Comparison of ENCODE assay signal across 8 mouse cellular contexts in the genomic region with DNA sequence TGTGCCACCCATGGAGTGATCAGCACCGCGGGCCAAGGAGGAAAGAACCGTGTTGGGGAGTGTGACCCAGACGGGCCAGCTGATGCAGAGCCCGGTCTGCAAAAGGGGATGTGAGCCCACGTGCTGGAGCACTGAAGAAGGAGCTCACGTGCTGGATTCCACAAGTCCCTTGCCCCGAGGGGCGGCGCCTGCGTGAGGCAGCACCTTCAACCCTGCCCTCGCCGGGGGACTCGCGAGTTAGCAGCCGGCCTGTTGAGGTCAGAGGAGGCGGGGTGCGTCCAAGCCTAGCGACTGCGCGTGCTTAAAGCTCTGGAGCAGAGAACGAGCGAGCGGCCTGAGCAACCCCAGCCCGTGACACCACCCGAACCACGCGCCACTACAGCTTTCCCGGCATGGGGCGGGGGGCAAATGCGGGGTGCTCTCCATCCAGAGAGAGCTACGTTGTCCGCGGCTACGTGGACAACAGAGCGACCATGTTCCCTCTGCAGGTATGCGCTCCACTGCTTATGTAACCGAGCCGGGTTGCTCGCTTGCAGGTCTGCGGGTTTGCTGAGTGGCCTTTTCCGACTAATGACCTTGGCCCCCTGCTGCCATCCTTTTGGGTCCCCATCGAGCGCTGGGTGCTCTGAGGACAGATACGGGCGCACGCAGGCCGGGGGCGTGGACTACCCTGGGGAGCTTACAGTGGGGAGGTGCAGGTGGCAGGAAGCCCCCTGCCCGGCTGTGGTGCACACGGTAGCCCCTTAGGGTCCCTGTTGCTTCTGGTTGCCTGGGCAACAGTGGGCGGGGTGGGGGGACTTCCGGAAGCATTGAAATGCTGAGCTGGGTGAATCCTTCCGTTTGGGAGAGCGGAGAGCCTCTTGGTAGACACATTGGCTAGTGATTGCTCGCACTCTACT. TPM values are rescaled to one million over a fixed set of nuclear protein-coding genes. Genes with fewer than 3 reads are reported as not detected.
DNase-seq lines count a peak whose midpoint lies in the region; ATAC-seq and TF ChIP-seq lines count a peak whose summit lies in the region.

No protein-coding gene starts in this region.

- H3K9ac ChIP-seq in MEL (ENCODE audit: control insufficient read depth, low read depth, low read length, poor library complexity, severe bottlenecking) = peak overlapping the region; percentile 91
- H3K9ac ChIP-seq in forebrain, embryonic 12.5 days = peak overlapping the region; percentile 56

- H3K79me2 ChIP-seq in MEL (ENCODE audit: control insufficient read depth, insufficient read depth, low read length, poor library complexity) = peaks cover 31% of the 10 kb centered on the region

- TF ChIP-seq EP300 in MEL (IDR thresholded peaks at IDR 0.05; ENCODE audit: low read depth in 1 of 2, low read length in 2 of 2) = no peak

- peak; percentile 90 for DNase-seq in MEL (ENCODE audit: low read depth, low spot score)
- peak; percentile 65 for DNase-seq in brain, embryonic 14.5 days (ENCODE audit: low read depth)
- DNase-seq in heart, postnatal 14 days = peak; percentile 71 to 76
- peak; percentile 78 to 87 for DNase-seq in kidney, postnatal 4 days
- DNase-seq in lung, postnatal 36 days = peak; percentile 80
- peak; percentile 58 for DNase-seq in right cerebral cortex, postnatal 14 days

- H3K27ac ChIP-seq in MEL (ENCODE audit: control insufficient read depth, low read depth, low read length) = peak overlapping the region; percentile 97
- no peak overlapping the region for H3K27ac ChIP-seq in forebrain, embryonic 12.5 days

- WGBS in forebrain, embryonic 12.5 days = under 1% methylated on average over 56 of the region's 56 CpGs

- peaks cover 0 to 31% of the 10 kb centered on the region in 2 experiments; a peak in 2 of 4 replicates for H3K36me3 ChIP-seq in MEL (ENCODE audit: control insufficient read depth in 1 of 2, insufficient read depth in 2 of 2, low read length in 2 of 2)
- H3K36me3 ChIP-seq in forebrain, embryonic 12.5 days (replicated peaks) = no peaks in the 10 kb centered on the region

- TF ChIP-seq POLR2A in MEL (IDR thresholded peaks at IDR 0.05; ENCODE audit: control insufficient read depth in 1 of 2, insufficient read depth in 1 of 2, low read depth in 1 of 2, low read length in 2 of 2, poor library complexity in 1 of 2) = peak in 1 of 2 experiments; percentile 85; a peak in 1 of 4 replicates
- no peak for TF ChIP-seq POLR2A in brain, embryonic 14.5 days (IDR thresholded peaks at IDR 0.05; ENCODE audit: borderline replicate concordance, extremely low read depth, insufficient read depth, insufficient read length, poor library complexity, severe bottlenecking)

- ATAC-seq in forebrain, embryonic 12.5 days (ENCODE audit: low FRiP score) = peak; percentile 47; the same call in 1 of the 2 replicates
- no peak for ATAC-seq in activated CD4-positive, CD25-positive, alpha-beta regulatory T cell, adult 4 months

- no peak for TF ChIP-seq RAD21 in MEL (IDR thresholded peaks at IDR 0.05; ENCODE audit: low read depth, low read length)

- peak overlapping the region; percentile 66 to 87 for H3K4me3 ChIP-seq in MEL (ENCODE audit: control insufficient read depth in 1 of 2, insufficient read depth in 1 of 2, low read depth in 2 of 2, low read length in 2 of 2)
- peak overlapping the region; percentile 46 for H3K4me3 ChIP-seq in forebrain, embryonic 12.5 days (replicated peaks)

- TF ChIP-seq CTCF in MEL (IDR thresholded peaks at IDR 0.05 in 2 of 3, conservative IDR thresholded peaks at IDR 0.05 in 1 of 3; ENCODE audit: control insufficient read depth in 1 of 3, insufficient read depth in 1 of 3, low read depth in 2 of 3, low read length in 3 of 3, poor library complexity in 1 of 3, severe bottlenecking in 1 of 3) = no peak
- TF ChIP-seq CTCF in brain, embryonic 14.5 days (IDR thresholded peaks at IDR 0.05; ENCODE audit: borderline replicate concordance, extremely low read depth, insufficient read depth, insufficient read length) = no peak

- intact Hi-C loops in heart, postnatal 14 days (cut with DNase I) = no loop called here

- no peaks in the 10 kb centered on the region for H3K27me3 ChIP-seq in MEL (ENCODE audit: control insufficient read depth in 1 of 2, insufficient read depth in 2 of 2, low read length in 2 of 2)
- H3K27me3 ChIP-seq in forebrain, embryonic 12.5 days = peaks cover 43% of the 10 kb centered on the region

- peaks cover 2 to 57% of the 10 kb centered on the region in 2 experiments for H3K4me1 ChIP-seq in MEL (ENCODE audit: control insufficient read depth in 1 of 2, insufficient read depth in 2 of 2, low read length in 2 of 2)
- peaks cover 22% of the 10 kb centered on the region for H3K4me1 ChIP-seq in forebrain, embryonic 12.5 days

- H3K4me2 ChIP-seq in forebrain, embryonic 12.5 days = peak overlapping the region; percentile 90

- no peaks in the 10 kb centered on the region for H3K9me3 ChIP-seq in MEL (replicated peaks; ENCODE audit: insufficient read depth, low read length)
- H3K9me3 ChIP-seq in forebrain, embryonic 12.5 days = no peaks in the 10 kb centered on the region

TF ChIP-seq in MEL, 35 proteins besides CTCF, POLR2A, EP300 and RAD21:
- TF ChIP-seq UBTF (IDR thresholded peaks at IDR 0.05; ENCODE audit: borderline replicate concordance, insufficient read depth, low read depth, low read length) (no peak), KAT2A (conservative IDR thresholded peaks at IDR 0.05; ENCODE audit: low read depth, low read length) (peak; percentile 7; the same call in 1 of the 2 replicates), ZNF384 (IDR thresholded peaks at IDR 0.05; ENCODE audit: low read depth, low read length) (no peak), ZKSCAN1 (IDR thresholded peaks at IDR 0.05; ENCODE audit: low read depth, low read length) (no peak), TBP (IDR thresholded peaks at IDR 0.05; ENCODE audit: low read depth, low read length) (no peak), MAZ (IDR thresholded peaks at IDR 0.05; ENCODE audit: low read depth, low read length) (peak; percentile 50; the same call in 1 of the 2 replicates), USF2 (IDR thresholded peaks at IDR 0.05; ENCODE audit: borderline replicate concordance in 1 of 2, insufficient read depth in 1 of 2, low read depth in 1 of 2, low read length in 2 of 2) (no peak), TAL1 (IDR thresholded peaks at IDR 0.05; ENCODE audit: low read length) (no peak), BHLHE40 (IDR thresholded peaks at IDR 0.05; ENCODE audit: borderline replicate concordance, low read depth, low read length) (peak; percentile 97), SMC3 (IDR thresholded peaks at IDR 0.05; ENCODE audit: low read depth, low read length) (no peak), POLR2AphosphoS2 (IDR thresholded peaks at IDR 0.05; ENCODE audit: low read length) (peak; percentile 85; the same call in 1 of the 2 replicates), MYC (IDR thresholded peaks at IDR 0.05; ENCODE audit: low read depth, low read length) (peak; percentile 99), MAX (IDR thresholded peaks at IDR 0.05; ENCODE audit: low read length) (peak; percentile 98), CHD1 (IDR thresholded peaks at IDR 0.05; ENCODE audit: low read depth, low read length) (no peak), ZC3H11A (IDR thresholded peaks at IDR 0.05; ENCODE audit: low read depth, low read length) (no peak), MAFK (IDR thresholded peaks at IDR 0.05; ENCODE audit: borderline replicate concordance, low read depth, low read length) (no peak; the same call in 1 of the 2 replicates), HCFC1 (IDR thresholded peaks at IDR 0.05; ENCODE audit: low read depth, low read length) (peak; percentile 13; the same call in 1 of the 2 replicates), TCF12 (IDR thresholded peaks at IDR 0.05; ENCODE audit: low read depth, low read length) (no peak), SIN3A (IDR thresholded peaks at IDR 0.05; ENCODE audit: low read length) (peak; percentile 77), ETS1 (IDR thresholded peaks at IDR 0.05; ENCODE audit: low read depth, low read length) (peak; percentile 74), GATA1 (IDR thresholded peaks at IDR 0.05; ENCODE audit: low read depth, low read length) (no peak), ELF1 (IDR thresholded peaks at IDR 0.05; ENCODE audit: low read depth, low read length) (peak; percentile 65; the same call in 1 of the 2 replicates), RCOR1 (IDR thresholded peaks at IDR 0.05; ENCODE audit: low read depth, low read length) (no peak), MXI1 (IDR thresholded peaks at IDR 0.05; ENCODE audit: low read depth, low read length) (peak; percentile 97), POLR2AphosphoS5 (IDR thresholded peaks at IDR 0.05; ENCODE audit: borderline replicate concordance, low read depth, low read length) (no peak), USF1 (IDR thresholded peaks at IDR 0.05; ENCODE audit: low read depth, low read length) (peak; percentile 69), MEF2A (IDR thresholded peaks at IDR 0.05; ENCODE audit: extremely low read depth, insufficient replicate concordance, low read depth, low read length, poor library complexity, severe bottlenecking) (no peak), E2F4 (IDR thresholded peaks at IDR 0.05; ENCODE audit: borderline replicate concordance, low read depth, low read length) (no peak), NELFE (IDR thresholded peaks at IDR 0.05; ENCODE audit: low read depth, low read length) (peak; percentile 67), CHD2 (IDR thresholded peaks at IDR 0.05; ENCODE audit: low read length) (no peak), NRF1 (IDR thresholded peaks at IDR 0.05; ENCODE audit: insufficient read depth, low read depth, low read length, poor library complexity, severe bottlenecking) (peak; percentile 72)
TF ChIP-seq in MEL: peak in this region for 14.

RNA-seq across cellular contexts. Expression of a gene that starts 52.9 kb away (rescaled TPM):
- total RNA-seq in MEL (2012; rRNA removed) = 0.07 and 0.08 TPM in 2 replicates
- under 1 TPM in 1 of 2 experiments, not detected in 1; 0.50 TPM for polyA plus RNA-seq in MEL (2012; ENCODE audit: insufficient read depth in 1 of 2, insufficient read length in 2 of 2, low read depth in 1 of 2, low replicate concordance in 2 of 2, missing spikeins in 1 of 2)
- polyA plus RNA-seq in brain, embryonic 14.5 days (2012; rRNA removed) = 27.6 and 33.0 TPM in 2 replicates
- polyA plus RNA-seq in forebrain, embryonic 12.5 days (2016; fragmentation: Nextera tagmentation; extraction: Ambion mirVana) = 21.4 and 24.4 TPM in 2 replicates
- 10 to 100 TPM; 43.3 to 44.2 TPM for total RNA-seq in heart, postnatal 14 days (2021)
- polyA plus RNA-seq in activated CD4-positive, CD25-positive, alpha-beta regulatory T cell, adult 4 months (2017; shearing (Covaris generic)) = not detected

Comparison
In these comparisons a context has a peak if more than half of its experiments do, and no peak if none do; other contexts are left out.
1. RNA of a gene that starts 52.9 kb away (polyA plus RNA-seq): 27.6 to 33.0 TPM in brain, embryonic 14.5 days and 21.4 to 24.4 TPM in forebrain, embryonic 12.5 days; 0.50 TPM in MEL and not detected in activated CD4-positive, CD25-positive, alpha-beta regulatory T cell, adult 4 months; every median in the first group is over 10 times any median in the second.
2. Peak in every context shown above with its lines, with median percentiles within 50 percentile points of each other: DNase-seq.